Mouse (Mus musculus) megakaryocyte, embryonic 14.5 days (primary cell): ENCODE measurements around the gene Nop16.

ENCODE experiments used
- FLI1 ChIP-seq: IDR thresholded peaks from 2 replicates; pipeline ENCODE4 v1.6.1; 2012; ENCODE audit warnings: low read length, inconsistent platforms, mixed read lengths
- GATA1 ChIP-seq: IDR thresholded peaks from 3 replicates; pipeline ENCODE4 v1.6.1; 2012; ENCODE audit warnings: mixed read lengths, low read length, inconsistent platforms, borderline replicate concordance

- TF ChIP-seq GATA1: no peak
- no peak for TF ChIP-seq FLI1
Observed at GRCm38 (mm10) chr13:54632731-54633277, 42.9 kb upstream of the Nop16 start.
